Mouse (Mus musculus) liver, adult 2 months (tissue): ENCODE data around the gene Entpd8. TPM values are rescaled to one million over a fixed set of nuclear protein-coding genes. Genes with fewer than 3 reads are reported as not detected.

Experiments used
- DNase-seq: peaks from one replicate; pipeline ENCODE4 v3.0.0-alpha.2; 2011; ENCODE audit warnings: low read depth, low spot score; ENCODE audit errors: extremely low read depth
- H3K27ac ChIP-seq: fragments of 200-500 bp; replicated peaks from 2 replicates; pipeline ENCODE4 v1.5.1; 2012; ENCODE audit warnings: low read depth, mild to moderate bottlenecking, control low read depth, inconsistent platforms, low read length; ENCODE audit not compliant: insufficient read depth
- H3K27me3 ChIP-seq: fragments of 200-500 bp; 2 replicates; pipeline ENCODE4 v1.6.1; 2012; ENCODE audit warnings: mild to moderate bottlenecking, moderate library complexity, low read length, inconsistent platforms; ENCODE audit not compliant: control insufficient read depth, insufficient read depth
- H3K36me3 ChIP-seq: fragments of 200-500 bp; 2 replicates; pipeline ENCODE4 v1.6.1; 2012; ENCODE audit warnings: low read length, inconsistent platforms; ENCODE audit not compliant: control insufficient read depth, insufficient read depth
- H3K4me1 ChIP-seq: fragments of 200-500 bp; 2 replicates; pipeline ENCODE4 v1.6.1; 2011; ENCODE audit warnings: low read length; ENCODE audit not compliant: control insufficient read depth, insufficient read depth
- H3K4me3 ChIP-seq: fragments of 200-500 bp; 2 replicates; pipeline ENCODE4 v1.5.1; 2011; ENCODE audit warnings: low read depth, mild to moderate bottlenecking, control low read depth, low read length, moderate library complexity; ENCODE audit not compliant: insufficient read depth
- H3K79me2 ChIP-seq: fragments of 200-500 bp; 2 replicates; pipeline ENCODE4 v1.6.1; 2012; ENCODE audit warnings: inconsistent platforms, mild to moderate bottlenecking, low read length, moderate library complexity; ENCODE audit not compliant: control insufficient read depth, insufficient read depth
- H3K9ac ChIP-seq: fragments of 200-500 bp; 2 replicates; pipeline ENCODE4 v1.6.1; 2012; ENCODE audit warnings: low read depth, mild to moderate bottlenecking, control low read depth, inconsistent platforms, low read length
- CTCF ChIP-seq: fragments of 200-500 bp; IDR thresholded peaks from 2 replicates; pipeline ENCODE4 v1.5.1; 2011; ENCODE audit warnings: low read depth, low read length, control low read depth
- POLR2A ChIP-seq: fragments of 200-500 bp; IDR thresholded peaks from 2 replicates; pipeline ENCODE4 v1.6.1; 2011; ENCODE audit warnings: low read length, control low read depth; ENCODE audit not compliant: insufficient read depth; ENCODE audit errors: extremely low read depth
- WGBS: fragments of 180-500 bp; shearing (Covaris S2); methylation state at CpG from one replicate; pipeline ENCODE4 v1.1.7; 2018; 5-methylcytosine and 5-hydroxymethylcytosine counted together
- polyA plus RNA-seq: library from polyadenylated mRNA; depleted of rRNA; stranded (reverse); fragments of >200 nt; gene quantifications from 2 replicates; pipeline ENCODE4 v1.2.3, GENCODE M21; 2012; rRNA removed
- total RNA-seq: library from RNA; depleted of rRNA; stranded (reverse); fragments of >200 nt; gene quantifications from 2 replicates; pipeline ENCODE4 v1.2.3, GENCODE M21; 2014; rRNA removed

Entpd8 gene
- total RNA-seq (84.8 and 91.8 TPM in 2 replicates), polyA plus RNA-seq (159 and 196 TPM in 2 replicates)

DNA sequence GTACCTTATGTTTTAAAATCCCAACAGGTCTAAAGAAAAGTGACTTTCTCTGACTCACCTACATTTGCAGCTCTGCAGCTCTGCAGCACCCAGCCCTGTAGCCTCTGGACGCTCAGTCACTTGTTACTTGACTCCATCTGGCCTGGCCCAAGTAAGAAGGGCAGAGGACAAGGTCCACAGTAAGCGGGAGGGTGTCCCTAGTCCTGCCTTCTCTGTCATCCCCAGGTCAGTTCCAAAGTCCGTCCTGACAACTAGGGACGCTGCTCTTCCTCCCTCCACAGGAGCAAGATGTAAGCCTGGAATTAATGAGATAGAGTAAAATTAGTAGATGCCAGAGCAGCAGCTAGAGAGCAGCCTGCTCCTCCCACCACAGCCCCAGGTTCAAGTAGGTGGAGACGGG lies at the start of gene Entpd8:
Gene Entpd8, plus strand, starts transcription at position 229 of the 400 bp plus-strand sequence.
- Histone ChIP-seq H3K9ac (peak within 1 kb of the TSS; percentile 81), H3K4me3 (peak within 1 kb of the TSS; percentile 79), H3K36me3 (peaks cover 13% of the 10 kb centered on the region), H3K79me2 (peaks cover 2% of the 10 kb centered on the region; the same call in 1 of the 2 replicates), H3K4me1 (peaks cover 17% of the 10 kb centered on the region), H3K27ac (peak within 1 kb of the TSS; percentile 97), H3K27me3 (no peaks in the 10 kb centered on the region)
- 22% methylated on average over 5 of the region's 5 CpGs for WGBS
- TF ChIP-seq POLR2A, result peak; percentile 47
- no peak for TF ChIP-seq CTCF
- DNase-seq, result peak; percentile 98

DNA sequence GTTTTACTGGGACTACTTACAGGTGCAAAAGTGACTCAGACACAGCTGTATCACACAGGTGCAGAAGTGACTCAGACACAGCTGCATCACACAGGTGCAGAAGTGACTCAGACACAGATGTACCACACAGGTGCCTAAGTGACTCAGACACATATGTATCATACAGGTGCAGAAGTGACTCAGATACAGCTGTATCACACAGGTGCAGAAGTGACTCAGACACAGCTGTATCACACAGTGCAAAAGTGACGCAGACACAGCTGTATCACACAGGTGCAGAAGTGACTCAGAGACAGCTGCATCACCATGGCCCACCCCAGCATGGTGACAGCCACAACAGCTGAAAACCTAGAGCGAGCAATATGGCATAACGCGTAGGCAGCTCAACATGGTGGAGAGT lies 45.1 kb upstream of the Entpd8 start:
- TF ChIP-seq POLR2A, result no peak
- no peak for TF ChIP-seq CTCF
- H3K79me2 ChIP-seq, result no peaks in the 10 kb centered on the region
- H3K36me3 ChIP-seq, result peaks cover 27% of the 10 kb centered on the region
- H3K4me3 ChIP-seq, result no peak overlapping the region
- no peak for DNase-seq
- no peaks in the 10 kb centered on the region for H3K27me3 ChIP-seq
- over 99% methylated on average over 4 of the region's 4 CpGs for WGBS
- no peak overlapping the region for H3K9ac ChIP-seq
- no peaks in the 10 kb centered on the region; the same call in 1 of the 2 replicates for H3K4me1 ChIP-seq
- H3K27ac ChIP-seq, result no peak overlapping the region

DNA sequence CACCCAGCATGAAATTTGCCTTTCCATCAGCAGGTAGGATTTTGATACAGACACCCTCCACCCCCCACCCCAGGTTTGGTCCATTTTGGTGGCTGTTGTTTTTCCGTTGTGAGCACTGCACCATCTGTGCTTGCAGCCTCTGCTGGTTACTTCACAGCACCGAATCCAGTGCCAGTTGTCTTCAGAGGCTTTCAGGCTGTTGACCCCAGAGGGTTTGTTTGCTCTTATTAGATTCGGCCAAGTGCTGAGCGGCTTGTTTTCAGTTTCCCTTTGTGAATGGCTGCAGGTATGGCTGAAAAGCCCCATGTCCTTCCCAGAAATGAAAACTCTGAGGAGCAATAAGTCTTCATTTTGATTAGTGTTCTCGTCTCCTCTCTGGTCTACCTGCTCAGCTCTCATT lies 40.0 kb upstream of the Entpd8 start:
- H3K4me3 ChIP-seq, result no peak overlapping the region
- H3K27ac ChIP-seq, result no peak overlapping the region
- DNase-seq, result peak; percentile 90
- H3K36me3 ChIP-seq, result peaks cover 8% of the 10 kb centered on the region; the same call in 1 of the 2 replicates
- peaks cover 3% of the 10 kb centered on the region; the same call in 1 of the 2 replicates for H3K4me1 ChIP-seq
- H3K79me2 ChIP-seq, result no peaks in the 10 kb centered on the region
- H3K9ac ChIP-seq, result no peak overlapping the region
- no peaks in the 10 kb centered on the region for H3K27me3 ChIP-seq
- TF ChIP-seq POLR2A (no peak), CTCF (no peak)
- 20% methylated on average over 5 of the region's 5 CpGs for WGBS

DNA sequence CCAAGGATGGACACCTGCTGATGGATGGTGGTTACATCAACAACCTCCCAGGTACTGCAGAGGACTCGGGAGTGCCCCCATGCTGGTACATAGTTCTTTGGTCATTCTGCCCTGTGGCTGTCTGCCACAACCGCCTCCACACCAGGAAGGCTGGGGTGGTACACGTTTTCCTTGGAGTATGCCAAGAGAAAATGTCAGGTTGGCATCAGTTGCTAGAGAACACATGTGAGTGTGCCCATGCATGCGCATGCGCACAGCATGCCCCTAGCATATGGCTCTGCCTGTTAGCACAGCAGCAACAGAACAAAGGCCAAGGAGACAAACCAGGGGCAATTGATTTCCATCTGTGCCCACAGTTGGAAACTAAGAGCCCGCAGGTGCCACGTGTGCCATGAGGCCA lies 29.2 kb upstream of the Entpd8 start:
- Histone ChIP-seq H3K9ac (no peak overlapping the region), H3K27me3 (no peaks in the 10 kb centered on the region), H3K4me1 (peaks cover 31% of the 10 kb centered on the region), H3K36me3 (0 out of 2 replicates have a peak, but pooled peaks cover 2% of the 10 kb centered on the region), H3K27ac (peak overlapping the region; percentile 97), H3K4me3 (no peak overlapping the region), H3K79me2 (peaks cover 12% of the 10 kb centered on the region)
- TF ChIP-seq CTCF (no peak), POLR2A (no peak)
- DNase-seq, result peak; percentile 96
- 24% methylated on average over 7 of the region's 7 CpGs for WGBS

DNA sequence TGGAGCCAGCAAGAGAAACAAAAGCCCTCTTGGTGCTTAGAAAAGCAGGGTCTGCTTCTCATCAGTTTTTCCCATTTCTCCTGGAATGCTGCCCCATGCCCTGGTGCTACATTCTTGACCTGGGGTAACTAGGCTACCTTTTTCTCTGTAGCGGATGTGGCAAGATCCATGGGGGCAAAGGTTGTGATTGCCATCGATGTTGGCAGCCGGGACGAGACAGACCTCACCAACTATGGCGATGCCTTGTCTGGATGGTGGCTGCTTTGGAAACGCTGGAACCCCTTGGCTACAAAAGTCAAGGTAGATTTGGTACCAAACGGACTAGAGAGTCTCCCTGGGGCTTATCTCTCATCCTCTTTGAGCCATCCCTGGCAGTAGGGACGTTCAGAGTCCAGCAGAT lies 28.7 kb upstream of the Entpd8 start:
- DNase-seq, result peak; percentile 93

DNA sequence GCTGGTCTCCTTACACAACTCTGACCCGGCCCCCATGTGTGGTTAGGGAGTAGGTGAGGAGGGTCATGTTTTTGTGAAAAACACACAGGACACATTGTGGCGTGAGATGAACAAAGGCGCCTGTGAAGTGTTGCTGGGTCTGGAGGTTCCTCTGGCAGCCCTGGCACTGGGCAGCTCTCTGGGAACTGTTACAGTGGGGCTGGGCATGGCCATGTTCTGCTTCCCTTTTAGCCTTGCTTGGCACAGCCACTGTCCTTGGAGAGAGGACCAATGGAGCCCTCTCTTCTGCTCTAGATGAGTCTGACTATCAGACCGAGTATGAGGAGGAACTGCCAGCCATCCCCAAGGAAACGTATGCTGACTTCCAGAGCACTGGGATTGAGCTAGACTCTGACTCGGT lies 27.0 kb upstream of the Entpd8 start:
- no peaks in the 10 kb centered on the region for H3K27me3 ChIP-seq
- H3K4me3 ChIP-seq, result no peak overlapping the region
- 59% methylated on average over 6 of the region's 6 CpGs for WGBS
- peaks cover 12% of the 10 kb centered on the region for H3K79me2 ChIP-seq
- peak; percentile 50 for DNase-seq
- no peak overlapping the region for H3K9ac ChIP-seq
- peaks cover 2% of the 10 kb centered on the region; the same call in 1 of the 2 replicates for H3K36me3 ChIP-seq
- peak overlapping the region; percentile 97 for H3K27ac ChIP-seq
- H3K4me1 ChIP-seq, result peaks cover 31% of the 10 kb centered on the region
- TF ChIP-seq CTCF, result no peak

More for the DNA sequence above, 28.7 kb upstream of the Entpd8 start:
- TF ChIP-seq CTCF, result no peak
- no peak for TF ChIP-seq POLR2A
- no peaks in the 10 kb centered on the region for H3K27me3 ChIP-seq
- peak overlapping the region; percentile 75 for H3K9ac ChIP-seq
- H3K79me2 ChIP-seq, result peaks cover 12% of the 10 kb centered on the region
- peaks cover 31% of the 10 kb centered on the region for H3K4me1 ChIP-seq
- peak overlapping the region; percentile 97 for H3K27ac ChIP-seq
- H3K36me3 ChIP-seq, result 0 out of 2 replicates have a peak, but pooled peaks cover 2% of the 10 kb centered on the region
- WGBS, result 23% methylated on average over 8 of the region's 8 CpGs
- peak overlapping the region; percentile 53 for H3K4me3 ChIP-seq
